29 mouse cellular contexts compared by ENCODE assay signal in the genomic region with DNA sequence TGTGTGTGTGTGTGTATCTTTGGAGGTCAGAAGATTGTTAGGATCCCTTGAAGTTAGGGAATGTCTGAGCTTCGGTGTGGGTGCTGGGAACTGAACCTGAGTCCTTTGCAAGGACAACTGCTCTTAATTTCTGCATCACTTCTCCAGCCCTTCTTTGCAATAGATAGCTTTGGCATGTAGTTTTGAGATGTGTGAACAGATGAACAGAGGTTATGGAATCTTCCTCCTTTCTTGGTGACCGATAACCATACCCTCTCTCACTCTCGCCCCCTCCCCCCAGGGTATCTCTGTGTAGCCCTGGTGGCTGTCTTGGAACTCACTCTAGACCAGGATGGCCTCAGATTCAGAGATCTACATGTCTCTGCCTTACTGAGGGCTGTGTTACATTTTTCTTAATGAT. TPM values are rescaled to one million over a fixed set of nuclear protein-coding genes. Genes with fewer than 3 reads are reported as not detected.
"Had no signal": no experiment of that assay in that cellular context is flagged by ENCODE, and none has a peak within 500 bp of the region (broad histone marks: within the 10 kb centered on the region; RNA-seq: fewer than 3 reads in every experiment).

No protein-coding gene starts in this region.

- DNase-seq: cerebellum, adult 9-10 months; cerebellum, adult 9-11 months; cerebellum, postnatal 10 days; cerebellum, postnatal 14 days; cerebellum, postnatal 25 days; cerebellum, postnatal 36 days; embryo, embryonic 11 days; forebrain, postnatal 0 days; gastrocnemius, postnatal 10 days; gastrocnemius, postnatal 14 days; gastrocnemius, postnatal 25 days; gastrocnemius, postnatal 36 days; heart, adult 11 months; heart, adult 18-20 months; heart, adult 2 months had no signal

- H3K4me3 ChIP-seq: embryonic facial prominence, embryonic 10.5 days; embryonic facial prominence, embryonic 12.5 days; embryonic facial prominence, embryonic 13.5 days; embryonic facial prominence, embryonic 15.5 days; erythroblast, embryonic 14.5 days; forebrain, embryonic 10.5 days; forebrain, embryonic 12.5 days; forebrain, embryonic 13.5 days; forebrain, embryonic 15.5 days; heart, adult 2 months; heart, embryonic 10.5 days had no signal

- ATAC-seq: forebrain, embryonic 13.5 days; forebrain, embryonic 14.5 days; forebrain, embryonic 15.5 days; forebrain, embryonic 16.5 days; forebrain, postnatal 0 days had no signal

- H3K27ac ChIP-seq: embryonic facial prominence, embryonic 10.5 days; embryonic facial prominence, embryonic 12.5 days; embryonic facial prominence, embryonic 13.5 days; embryonic facial prominence, embryonic 15.5 days; forebrain, embryonic 10.5 days; forebrain, embryonic 12.5 days; forebrain, embryonic 13.5 days; forebrain, embryonic 15.5 days; heart, embryonic 10.5 days had no signal

- H3K27me3 ChIP-seq: embryonic facial prominence, embryonic 12.5 days; embryonic facial prominence, embryonic 13.5 days; embryonic facial prominence, embryonic 15.5 days; forebrain, embryonic 12.5 days; forebrain, embryonic 13.5 days; forebrain, embryonic 15.5 days had no signal

- H3K4me2 ChIP-seq: embryonic facial prominence, embryonic 12.5 days; embryonic facial prominence, embryonic 13.5 days; embryonic facial prominence, embryonic 15.5 days; forebrain, embryonic 12.5 days; forebrain, embryonic 13.5 days; forebrain, embryonic 15.5 days had no signal

- H3K9ac ChIP-seq: embryonic facial prominence, embryonic 12.5 days; embryonic facial prominence, embryonic 13.5 days; embryonic facial prominence, embryonic 15.5 days; forebrain, embryonic 12.5 days; forebrain, embryonic 13.5 days; forebrain, embryonic 15.5 days; forebrain, postnatal 0 days had no signal

- H3K36me3 ChIP-seq: embryonic facial prominence, embryonic 15.5 days; forebrain, embryonic 15.5 days had no signal

- H3K9me3 ChIP-seq: embryonic facial prominence, embryonic 10.5 days; embryonic facial prominence, embryonic 12.5 days; embryonic facial prominence, embryonic 13.5 days; embryonic facial prominence, embryonic 15.5 days; forebrain, embryonic 10.5 days; forebrain, embryonic 12.5 days; forebrain, embryonic 13.5 days; forebrain, embryonic 15.5 days; heart, embryonic 10.5 days had no signal

RNA-seq across cellular contexts. Expression of a gene that starts 51.1 kb away (rescaled TPM):
- total RNA-seq: common myeloid progenitor, adult 5-6 weeks; granulocyte monocyte progenitor cell, adult 5-6 weeks had no signal
- polyA plus RNA-seq: erythroblast, embryonic 14.5 days had no signal
